Mouse (Mus musculus) neutrophil, adult 59 days (primary cell): Measurements from ENCODE around the gene Pax4. TPM values are rescaled to one million over a fixed set of nuclear protein-coding genes. Genes with fewer than 3 reads are reported as not detected.

Experiments
- total RNA-seq, 2 experiments: library from RNA; stranded (reverse); gene quantifications; 1 replicate in 1 of 2; 2 replicates in 1 of 2; pipeline ENCODE4 v1.2.4; 2023

Pax4 gene
- total RNA-seq: not detected

GRCm38 (mm10) chr6:28449253-28449652 is at the start of gene Pax4:
Gene Pax4 (minus strand): TSS chr6:28449353.

DNA sequence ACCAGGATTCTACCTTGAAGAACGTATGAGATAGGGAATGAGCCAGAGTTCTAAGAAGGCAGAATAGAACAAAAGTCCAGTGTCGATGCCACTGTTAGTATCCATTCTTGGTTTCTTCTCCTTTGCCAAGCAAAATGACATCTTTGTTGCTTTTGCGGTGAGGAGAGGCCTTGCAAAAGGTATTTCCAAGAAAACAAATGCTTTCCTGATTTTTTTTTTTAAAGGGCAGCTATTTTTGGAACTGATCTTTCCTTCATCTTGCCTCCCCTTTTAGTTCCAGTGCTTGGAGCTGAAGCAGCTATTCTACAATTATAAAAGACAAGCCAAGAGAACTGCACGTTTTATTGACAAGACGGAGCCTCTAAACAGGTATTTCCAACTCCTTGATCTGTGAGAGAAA is 25.7 kb upstream of the Pax4 start, which contains the start of gene Snd1:
Snd1 (plus strand) TSS at position 301 of the 400 bp plus-strand sequence.

DNA sequence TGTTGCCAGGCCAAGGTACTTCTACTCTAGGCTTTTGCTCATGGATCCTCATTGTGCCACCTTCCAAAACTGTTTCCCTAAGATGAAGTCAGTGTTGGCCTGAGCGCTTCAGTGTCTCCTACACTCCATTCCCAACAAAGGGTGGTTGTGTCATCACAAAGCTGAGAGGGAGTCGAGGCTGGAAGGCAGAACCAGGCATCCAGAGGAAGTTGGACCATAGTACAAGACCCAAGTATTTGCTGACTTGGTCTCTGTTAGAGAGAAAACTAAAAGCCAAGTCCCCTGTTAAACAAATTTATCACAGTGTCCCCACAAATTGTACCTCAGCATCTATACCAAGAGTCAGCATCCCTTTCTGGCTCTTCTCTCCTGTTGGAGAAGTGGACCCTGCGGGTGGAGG is 20.9 kb downstream of the Pax4 start, which contains the start of gene Gcc1:
Gcc1 (minus strand) TSS at position 101 of the 400 bp plus-strand sequence.

DNA sequence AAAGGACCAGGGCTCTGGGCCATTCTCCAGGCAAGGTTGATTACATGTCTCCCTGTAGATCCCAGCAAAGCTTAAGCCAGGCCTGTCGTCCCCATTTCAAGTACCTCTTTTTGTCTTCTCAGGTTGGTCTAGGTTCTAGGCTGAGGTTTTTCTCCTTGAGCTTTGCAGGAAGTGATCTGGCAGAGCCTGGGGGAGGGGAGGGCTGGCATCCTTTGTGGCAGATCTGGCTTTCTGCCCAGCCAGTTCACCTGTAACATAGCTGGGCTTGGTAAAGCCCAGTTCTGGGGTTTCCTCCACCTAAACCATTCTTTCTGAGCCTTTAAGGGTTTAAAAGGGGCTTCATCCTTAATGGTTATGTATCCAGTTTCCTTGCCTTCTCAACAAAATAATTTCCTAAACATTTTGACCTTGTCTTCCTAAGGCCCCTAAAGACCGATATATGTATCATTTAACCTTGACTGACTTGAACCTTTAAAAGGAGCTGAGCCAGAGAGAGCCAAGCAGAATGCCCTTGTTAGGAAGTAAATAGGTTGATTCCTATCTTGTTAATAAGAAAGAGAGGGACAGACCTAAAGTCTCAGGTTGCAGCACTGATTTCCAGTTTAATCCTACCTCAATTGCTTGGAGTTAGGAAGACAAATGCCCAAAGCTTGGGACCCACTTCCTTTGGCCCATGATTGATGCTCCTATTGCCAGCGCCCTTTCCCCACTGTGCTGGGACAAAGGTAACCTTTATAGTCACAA is 21.9 kb downstream of the Pax4 start, which contains the start of gene Fscn3:
Fscn3 (plus strand) TSS at position 694 of the 744 bp plus-strand sequence.

GRCm38 (mm10) chr6:28423313-28423712 is 25.8 kb downstream of the Pax4 start, which contains the start of gene Arf5:
Gene Arf5 (plus strand): TSS chr6:28423560.

GRCm38 (mm10) chr6:28397681-28398203 is 51.4 kb downstream of the Pax4 start, which contains the start of gene Zfp800:
Gene Zfp800 (minus strand): TSS chr6:28398005.

Other genes with a start within 250 kb of the Pax4 start
- gene Zfp800, start 51.3 kb downstream of the Pax4 start, total RNA-seq: 10 to 100 TPM; 26.7 to 27.2 TPM
- 100 to 1,000 TPM; 174 to 175 TPM for gene Arf5, start 25.8 kb downstream of the Pax4 start, total RNA-seq
- gene Fscn3, start 21.6 kb downstream of the Pax4 start, total RNA-seq: not detected
- 10 to 100 TPM; 23.0 to 25.0 TPM for gene Gcc1, start 21.0 kb downstream of the Pax4 start, total RNA-seq
- 10 to 100 TPM; 67.9 to 82.2 TPM for gene Snd1, start 25.8 kb upstream of the Pax4 start, total RNA-seq